Mouse (Mus musculus) midbrain, embryonic 14.5 days (tissue): Measurements from ENCODE around the gene Fam57a. TPM values are rescaled to one million over a fixed set of nuclear protein-coding genes. Genes with fewer than 3 reads are reported as not detected.
A peak's percentile ranks its signal among the peaks of the same experiment; 100 is the strongest.

Experiments
- ATAC-seq: fragments of 200-750 bp; cut with Nextera tagmentation; 2 replicates; pipeline ENCODE4 v1.8.0; 2017; ENCODE audit warnings: moderate number of reproducible peaks, moderate library complexity; ENCODE audit not compliant: low FRiP score, low TSS enrichment
- DNase-seq: peaks from one replicate; pipeline ENCODE4 v3.0.0-alpha.2; 2015
- H3K27ac ChIP-seq: fragments of 300-500 bp; sonication (generic); replicated peaks from 2 replicates; pipeline ENCODE4 v1.5.1; 2014; ENCODE audit warnings: mild to moderate bottlenecking, low read depth, low read length, moderate library complexity
- H3K27me3 ChIP-seq: fragments of 300-500 bp; sonication (generic); 2 replicates; pipeline ENCODE4 v1.6.1; 2014; ENCODE audit warnings: low read length, control low read depth, mixed read lengths; ENCODE audit not compliant: control insufficient read depth, insufficient read depth
- H3K36me3 ChIP-seq: fragments of 300-500 bp; sonication (generic); 2 replicates; pipeline ENCODE4 v1.6.1; 2014; ENCODE audit warnings: low read length, control low read depth; ENCODE audit not compliant: control insufficient read depth, insufficient read depth
- H3K4me1 ChIP-seq: fragments of 300-500 bp; sonication (generic); 2 replicates; pipeline ENCODE4 v1.6.1; 2014; ENCODE audit warnings: mild to moderate bottlenecking, antibody characterized with exemption, low read length, control low read depth; ENCODE audit not compliant: control insufficient read depth, insufficient read depth
- H3K4me2 ChIP-seq: fragments of 300-500 bp; sonication (generic); 2 replicates; pipeline ENCODE4 v1.6.1; 2014; ENCODE audit warnings: mild to moderate bottlenecking, low read length, moderate library complexity
- H3K4me3 ChIP-seq: fragments of 300-500 bp; sonication (generic); replicated peaks from 2 replicates; pipeline ENCODE4 v1.5.1; 2014; ENCODE audit warnings: low read depth, low read length
- H3K9ac ChIP-seq: fragments of 300-500 bp; sonication (generic); replicated peaks from 2 replicates; pipeline ENCODE4 v1.6.1; 2014; ENCODE audit warnings: mild to moderate bottlenecking, low read length, moderate library complexity
- H3K9me3 ChIP-seq: fragments of 300-500 bp; sonication (generic); 2 replicates; pipeline ENCODE4 v1.6.1; 2016; ENCODE audit warnings: low read length, control low read depth, mixed read lengths; ENCODE audit not compliant: control insufficient read depth
- WGBS: fragments of 180-500 bp; shearing (Covaris S2); extraction: QIAGEN DNeasy Blood & Tissue Kit; methylation state at CpG from one replicate; pipeline ENCODE4 v1.1.7; 2014; 5-methylcytosine and 5-hydroxymethylcytosine counted together
- polyA plus RNA-seq: library from polyadenylated mRNA; unstranded; fragments of >200 nt; fragmentation: Nextera tagmentation; extraction: Ambion mirVana; gene quantifications from 2 replicates; pipeline ENCODE4 v1.2.1, GENCODE M21; 2014

Fam57a gene
- polyA plus RNA-seq, 1 experiment from 2014 or later, result 25.7 TPM

GRCm38 (mm10) chr11:76148055-76149008, 31.1 kb upstream of the Fam57a start:
- WGBS, result 78% methylated on average over 8 of the region's 8 CpGs
- peak; percentile 53 for DNase-seq
- peak overlapping the region; percentile 49; the same call in 1 of the 2 replicates for H3K27ac ChIP-seq

GRCm38 (mm10) chr11:76150980-76151379, 28.5 kb upstream of the Fam57a start:
- H3K27me3 ChIP-seq, result no peaks in the 10 kb centered on the region
- H3K36me3 ChIP-seq, result peaks cover 39% of the 10 kb centered on the region
- DNase-seq (no peak), ATAC-seq (no peak)
- no peaks in the 10 kb centered on the region for H3K9me3 ChIP-seq
- no peak overlapping the region for H3K9ac ChIP-seq
- no peak overlapping the region for H3K27ac ChIP-seq
- no peak overlapping the region for H3K4me2 ChIP-seq
- H3K4me3 ChIP-seq, result no peak overlapping the region
- H3K4me1 ChIP-seq, result 0 out of 2 replicates have a peak, but pooled peaks cover 3% of the 10 kb centered on the region
- WGBS, result 82% methylated on average over 4 of the region's 4 CpGs

More at GRCm38 (mm10) chr11:76148055-76149008, 31.1 kb upstream of the Fam57a start:
- H3K4me1 ChIP-seq, result 0 out of 2 replicates have a peak, but pooled peaks cover 3% of the 10 kb centered on the region
- H3K4me3 ChIP-seq, result no peak overlapping the region
- H3K36me3 ChIP-seq, result peaks cover 14% of the 10 kb centered on the region; the same call in 1 of the 2 replicates
- ATAC-seq, result no peak
- H3K4me2 ChIP-seq, result no peak overlapping the region
- H3K9ac ChIP-seq, result no peak overlapping the region
- H3K27me3 ChIP-seq, result no peaks in the 10 kb centered on the region
- no peaks in the 10 kb centered on the region for H3K9me3 ChIP-seq

GRCm38 (mm10) chr11:76153236-76153951, 26.1 kb upstream of the Fam57a start:
- H3K27ac ChIP-seq, result no peak overlapping the region
- 94% methylated on average over 5 of the region's 5 CpGs for WGBS
- H3K9ac ChIP-seq, result no peak overlapping the region
- 0 out of 2 replicates have a peak, but pooled peaks cover 3% of the 10 kb centered on the region for H3K4me1 ChIP-seq
- H3K27me3 ChIP-seq, result no peaks in the 10 kb centered on the region
- ATAC-seq (no peak), DNase-seq (no peak)
- no peak overlapping the region for H3K4me3 ChIP-seq
- no peaks in the 10 kb centered on the region for H3K9me3 ChIP-seq
- peaks cover 43% of the 10 kb centered on the region for H3K36me3 ChIP-seq
- H3K4me2 ChIP-seq, result no peak overlapping the region

GRCm38 (mm10) chr11:76154200-76154599, 25.3 kb upstream of the Fam57a start:
- Histone ChIP-seq H3K27ac (no peak overlapping the region), H3K4me2 (no peak overlapping the region)

GRCm38 (mm10) chr11:76154861-76155260, 24.6 kb upstream of the Fam57a start:
- Histone ChIP-seq H3K9me3 (no peaks in the 10 kb centered on the region), H3K27ac (no peak overlapping the region), H3K4me1 (no peaks in the 10 kb centered on the region), H3K4me3 (no peak overlapping the region), H3K27me3 (no peaks in the 10 kb centered on the region), H3K9ac (no peak overlapping the region), H3K4me2 (no peak overlapping the region), H3K36me3 (peaks cover 55% of the 10 kb centered on the region)
- DNase-seq (no peak), ATAC-seq (no peak)
- 93% methylated on average over 2 of the region's 2 CpGs for WGBS

More at GRCm38 (mm10) chr11:76154200-76154599, 25.3 kb upstream of the Fam57a start:
- H3K36me3 ChIP-seq, result peaks cover 50% of the 10 kb centered on the region
- no peaks in the 10 kb centered on the region for H3K9me3 ChIP-seq
- ATAC-seq (no peak), DNase-seq (no peak)
- H3K27me3 ChIP-seq, result no peaks in the 10 kb centered on the region
- H3K4me3 ChIP-seq, result no peak overlapping the region
- WGBS, result 97% methylated on average over 2 of the region's 2 CpGs
- H3K4me1 ChIP-seq, result no peaks in the 10 kb centered on the region
- H3K9ac ChIP-seq, result no peak overlapping the region

GRCm38 (mm10) chr11:76158375-76158774, 21.1 kb upstream of the Fam57a start:
- Histone ChIP-seq H3K4me1 (no peaks in the 10 kb centered on the region), H3K4me2 (no peak overlapping the region), H3K27ac (no peak overlapping the region), H3K36me3 (peaks cover 79% of the 10 kb centered on the region), H3K9me3 (no peaks in the 10 kb centered on the region), H3K4me3 (no peak overlapping the region), H3K9ac (no peak overlapping the region), H3K27me3 (no peaks in the 10 kb centered on the region)
- DNase-seq (no peak), ATAC-seq (no peak)
- 95% methylated on average over 2 of the region's 2 CpGs for WGBS

- Histone ChIP-seq H3K9ac (no peak overlapping the region), H3K36me3 (peaks cover 76% of the 10 kb centered on the region), H3K4me3 (no peak overlapping the region), H3K27ac (no peak overlapping the region), H3K4me1 (no peaks in the 10 kb centered on the region), H3K4me2 (no peak overlapping the region), H3K9me3 (no peaks in the 10 kb centered on the region), H3K27me3 (no peaks in the 10 kb centered on the region)
- no peak for DNase-seq
- 72% methylated on average over 6 of the region's 6 CpGs for WGBS
- no peak for ATAC-seq
Measured at GRCm38 (mm10) chr11:76160251-76160650, 19.2 kb upstream of the Fam57a start.

GRCm38 (mm10) chr11:76166657-76167056, 12.8 kb upstream of the Fam57a start:
- Histone ChIP-seq H3K27me3 (no peaks in the 10 kb centered on the region), H3K4me3 (no peak overlapping the region), H3K9me3 (no peaks in the 10 kb centered on the region), H3K27ac (no peak overlapping the region), H3K4me2 (no peak overlapping the region), H3K36me3 (peaks cover 28% of the 10 kb centered on the region), H3K9ac (no peak overlapping the region), H3K4me1 (no peaks in the 10 kb centered on the region)
- WGBS, result 97% methylated on average over 4 of the region's 4 CpGs
- ATAC-seq, result no peak
- DNase-seq, result no peak
